Mouse (Mus musculus) megakaryocyte-erythroid progenitor cell, adult 5-6 weeks (primary cell): ENCODE results near the gene Ace3. TPM values are rescaled to one million over a fixed set of nuclear protein-coding genes. Genes with fewer than 3 reads are reported as not detected.
A peak's percentile ranks its signal among the peaks of the same experiment; 100 is the strongest.

Source experiments
- ATAC-seq: replicated peaks from 2 replicates; pipeline ENCODE4 v1.8.0; 2016; ENCODE audit warnings: mild to moderate bottlenecking, inconsistent platforms; ENCODE audit not compliant: severe bottlenecking, poor library complexity, low FRiP score, low TSS enrichment
- total RNA-seq, 2 experiments: library from RNA; stranded (forward) in 1 of 2; stranded (reverse) in 1 of 2; fragments of 200-1000, 215-1000 nt in 1 of 2; fragments of >200 nt in 1 of 2; fragmentation: Nextera tagmentation in 1 of 2; gene quantifications; 2 replicates each; pipeline ENCODE4 v1.2.3; 2014 to 2017

Ace3 gene
- total RNA-seq, 2 experiments from 2014 or later, result not detected

DNA sequence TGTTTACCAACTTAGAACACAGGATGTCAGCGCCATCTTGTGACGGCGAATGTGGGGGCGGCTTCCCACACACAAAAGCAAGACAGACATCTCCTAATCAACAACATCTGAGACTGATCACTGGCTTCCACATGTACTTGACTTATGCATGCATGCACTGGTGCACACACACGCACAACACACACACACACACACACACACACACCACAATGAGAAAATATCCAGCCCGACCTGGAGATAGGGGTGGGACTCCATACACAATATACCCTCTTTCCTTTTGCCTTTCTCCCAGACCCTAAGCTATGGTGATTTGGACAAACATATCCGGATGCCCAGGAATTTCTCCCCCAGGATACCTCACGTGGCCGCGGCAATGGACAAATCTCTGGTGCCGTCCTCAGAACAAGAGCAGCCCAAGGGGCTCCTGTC is 39.0 kb downstream of the Ace3 start:
- peak; percentile 54 for ATAC-seq

DNA sequence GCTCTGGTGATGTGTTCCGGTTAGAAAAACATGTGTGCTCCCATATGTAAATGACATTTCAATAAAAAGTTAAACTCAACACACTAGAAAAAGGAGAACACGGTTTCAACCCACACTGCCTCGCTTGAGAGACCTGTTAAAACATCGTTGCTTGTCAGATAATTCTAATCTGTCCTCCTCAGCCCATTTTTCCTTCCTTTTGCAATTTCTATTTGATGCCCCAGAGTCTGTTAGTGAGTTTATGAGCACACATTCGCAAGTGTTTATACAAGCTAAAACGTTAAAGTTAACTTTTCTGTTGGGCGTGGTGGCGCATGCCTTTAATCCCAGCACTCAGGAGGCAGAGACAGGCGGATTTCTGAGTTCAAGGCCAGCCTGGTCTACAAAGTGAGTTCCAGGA is 40.5 kb downstream of the Ace3 start:
- ATAC-seq, result no peak

DNA sequence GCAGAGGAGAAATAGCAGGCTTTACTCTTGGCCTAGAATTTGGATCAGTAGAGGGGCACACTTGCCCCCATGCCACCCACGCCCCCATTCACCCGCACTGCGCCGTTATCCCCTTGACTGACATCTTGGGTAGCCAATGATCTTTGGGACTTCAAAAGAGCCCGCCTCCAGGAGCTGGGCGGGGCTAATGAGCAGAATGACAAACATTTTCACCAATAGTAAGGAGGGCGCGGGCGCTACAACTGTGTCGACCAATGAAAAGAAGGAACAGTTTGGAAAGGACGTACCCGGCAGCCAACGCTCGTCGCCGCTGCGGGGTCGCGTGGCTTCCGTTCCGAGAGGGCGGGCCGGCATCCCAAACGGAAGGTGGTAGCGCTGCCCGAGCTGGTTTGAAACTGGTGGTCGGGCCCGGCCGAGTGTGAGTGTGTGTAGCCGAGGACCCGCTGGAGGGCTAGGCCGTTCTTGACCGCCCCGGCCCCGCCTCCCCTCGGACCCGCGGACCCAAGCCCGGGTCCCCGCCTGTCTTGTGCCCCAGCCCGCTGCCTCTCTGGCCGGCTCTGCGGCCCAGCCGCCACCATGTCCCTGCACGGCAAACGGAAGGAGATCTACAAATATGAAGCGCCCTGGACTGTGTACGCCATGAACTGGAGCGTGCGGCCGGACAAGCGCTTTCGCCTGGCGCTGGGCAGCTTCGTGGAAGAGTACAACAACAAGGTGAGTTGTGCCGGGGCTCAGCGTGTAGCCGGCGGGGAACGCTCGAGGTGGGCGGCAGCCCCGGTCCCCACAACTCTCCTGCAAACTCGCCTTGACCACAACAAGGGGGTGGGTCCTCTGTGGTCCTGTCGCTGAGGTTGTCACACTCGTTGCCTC is 42.3 kb downstream of the Ace3 start, which contains the start of gene Dcaf7:
TSS of gene Dcaf7 (plus strand) at position 325 of the 870 bp plus-strand sequence.
- peak; percentile 94 for ATAC-seq

DNA sequence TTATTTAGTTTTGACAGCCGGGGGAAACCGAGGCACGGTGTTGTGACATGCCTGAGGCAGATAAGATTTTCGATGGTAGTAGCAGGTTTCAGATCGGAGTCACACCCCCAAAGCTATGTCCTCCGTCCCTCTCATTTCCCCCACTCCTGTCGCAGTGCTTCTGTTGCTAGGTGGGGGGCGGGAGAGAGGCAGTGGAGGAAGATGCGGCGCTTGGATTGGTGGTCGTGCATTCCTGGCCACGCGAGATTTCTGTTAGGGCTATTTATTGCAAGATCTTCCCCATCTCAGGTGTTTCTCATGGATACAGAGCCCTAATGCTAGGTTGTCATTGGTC is 42.9 kb downstream of the Ace3 start:
- peak; percentile 45 for ATAC-seq

DNA sequence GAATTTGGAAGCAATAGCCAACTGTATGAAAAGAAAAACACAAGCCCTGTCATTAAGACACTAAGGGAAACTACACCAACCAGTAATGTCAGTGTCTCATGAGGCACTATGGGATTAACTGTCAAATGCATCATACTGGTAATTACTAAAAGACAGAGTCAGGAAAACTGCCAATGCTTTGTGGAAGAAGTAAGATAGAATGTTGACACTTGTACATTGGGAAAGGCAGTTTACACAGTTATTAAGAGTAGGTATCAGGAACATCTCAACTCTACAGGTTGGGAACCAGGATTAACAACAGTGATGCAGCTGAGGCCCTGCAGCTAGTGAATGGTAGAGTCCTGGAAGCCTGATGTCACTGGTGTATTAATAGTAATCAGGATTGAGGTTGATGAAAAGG is 49.9 kb downstream of the Ace3 start:
- no peak for ATAC-seq

GRCm38 (mm10) chr11:106045256-106045655 is 50.8 kb downstream of the Ace3 start:
- no peak for ATAC-seq

DNA sequence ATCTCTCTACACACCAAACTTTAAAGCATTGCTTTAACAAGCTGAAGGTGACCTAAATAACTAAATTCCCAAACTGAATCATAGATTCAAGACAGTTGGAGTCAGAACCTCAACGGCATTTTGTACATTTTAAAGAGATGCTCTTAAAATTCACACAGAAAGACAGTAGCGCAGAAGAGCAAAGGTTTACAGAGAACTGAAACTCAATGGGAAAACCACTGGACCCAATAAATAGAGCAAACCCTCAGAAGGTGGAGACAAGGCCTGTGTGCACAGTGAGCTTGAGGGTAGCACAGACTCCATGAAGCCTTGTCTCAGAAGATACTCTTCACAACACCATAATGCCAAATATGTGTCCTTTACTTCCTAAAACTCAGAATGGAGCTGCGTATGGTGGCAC is 51.3 kb downstream of the Ace3 start:
- no peak for ATAC-seq

DNA sequence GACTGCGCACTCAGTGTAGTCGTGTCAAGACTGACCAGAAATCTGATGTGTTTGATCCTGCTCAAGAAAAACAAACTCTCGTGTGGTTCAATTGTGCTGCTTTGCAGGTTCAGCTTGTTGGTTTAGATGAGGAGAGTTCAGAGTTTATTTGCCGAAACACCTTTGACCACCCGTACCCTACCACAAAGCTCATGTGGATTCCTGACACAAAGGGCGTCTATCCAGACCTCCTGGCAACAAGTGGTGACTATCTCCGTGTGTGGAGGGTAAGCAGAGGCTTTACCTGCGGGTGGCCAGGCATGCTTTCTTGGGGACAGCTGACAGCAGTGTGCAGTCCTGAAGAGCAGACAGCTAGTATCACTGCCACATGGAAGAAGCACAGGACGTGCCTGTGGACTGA is 52.1 kb downstream of the Ace3 start:
- ATAC-seq, result no peak

DNA sequence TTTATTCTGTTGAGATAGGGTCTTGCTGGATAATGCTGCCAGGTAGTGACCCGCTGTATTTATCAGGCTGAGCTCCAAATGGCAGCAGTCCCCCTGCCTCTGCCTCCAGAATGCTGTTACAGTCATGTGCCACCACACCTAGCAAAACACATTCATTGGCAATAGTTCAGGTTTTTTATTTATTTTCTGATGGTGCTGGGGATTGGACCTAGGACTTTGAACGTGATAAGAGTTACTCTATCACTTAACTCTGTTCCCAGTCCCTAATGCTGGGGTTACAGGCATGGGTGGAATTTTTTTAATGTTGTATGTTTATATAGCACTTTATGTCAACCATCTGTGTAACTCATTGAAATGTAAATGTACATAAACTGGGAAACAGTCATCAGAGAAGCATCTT is 59.4 kb downstream of the Ace3 start:
- no peak for ATAC-seq

- no peak for ATAC-seq
Observed at GRCm38 (mm10) chr11:106054600-106054999, 60.1 kb downstream of the Ace3 start.

Other genes starting within 250 kb of the Ace3 start
- 3.3 and 10.0 TPM in 2 replicates for gene Cyb561, start 41.3 kb upstream of the Ace3 start, total RNA-seq (2014; fragmentation: Nextera tagmentation)
- gene Cyb561, start 41.3 kb upstream of the Ace3 start, total RNA-seq (2017), result 2.1 and 2.5 TPM in 2 replicates
- not detected in 2 replicates for gene Ace, start 26.7 kb upstream of the Ace3 start, total RNA-seq (2014; fragmentation: Nextera tagmentation)
- 0.38 TPM in 1 of 2 replicates, not detected in the other for gene Ace, start 26.7 kb upstream of the Ace3 start, total RNA-seq (2017)
- not detected in 2 replicates for gene Kcnh6, start 13.4 kb downstream of the Ace3 start, total RNA-seq (2014; fragmentation: Nextera tagmentation)
- gene Kcnh6, start 13.4 kb downstream of the Ace3 start, total RNA-seq (2017), result not detected in 2 replicates
- gene Dcaf7, start 42.2 kb downstream of the Ace3 start, total RNA-seq (2014; fragmentation: Nextera tagmentation), result 53.4 and 63.3 TPM in 2 replicates
- 44.3 and 46.4 TPM in 2 replicates for gene Dcaf7, start 42.2 kb downstream of the Ace3 start, total RNA-seq (2017)
- gene Taco1, start 71.4 kb downstream of the Ace3 start, total RNA-seq (2014; fragmentation: Nextera tagmentation), result 8.3 and 9.0 TPM in 2 replicates
- gene Taco1, start 71.4 kb downstream of the Ace3 start, total RNA-seq (2017), result 15.2 and 29.7 TPM in 2 replicates
- 10.3 and 19.9 TPM in 2 replicates for gene Map3k3, start 89.9 kb downstream of the Ace3 start, total RNA-seq (2014; fragmentation: Nextera tagmentation)
- gene Map3k3, start 89.9 kb downstream of the Ace3 start, total RNA-seq (2017), result 5.9 and 9.0 TPM in 2 replicates
- not detected in 2 replicates for gene Gm10840, start 166.2 kb downstream of the Ace3 start, total RNA-seq (2014; fragmentation: Nextera tagmentation)
- gene Gm10840, start 166.2 kb downstream of the Ace3 start, total RNA-seq (2017), result not detected in 2 replicates
- 12.0 and 18.5 TPM in 2 replicates for gene Limd2, start 166.2 kb downstream of the Ace3 start, total RNA-seq (2014; fragmentation: Nextera tagmentation)
- 4.4 and 5.9 TPM in 2 replicates for gene Limd2, start 166.2 kb downstream of the Ace3 start, total RNA-seq (2017)
- 20.3 and 29.6 TPM in 2 replicates for gene Strada, start 207.5 kb downstream of the Ace3 start, total RNA-seq (2014; fragmentation: Nextera tagmentation)
- gene Strada, start 207.5 kb downstream of the Ace3 start, total RNA-seq (2017), result 9.8 and 15.5 TPM in 2 replicates
- 33.8 and 41.7 TPM in 2 replicates for gene Ccdc47, start 221.7 kb downstream of the Ace3 start, total RNA-seq (2014; fragmentation: Nextera tagmentation)
- gene Ccdc47, start 221.7 kb downstream of the Ace3 start, total RNA-seq (2017), result 218 and 232 TPM in 2 replicates
- gene Ddx42, start 222.3 kb downstream of the Ace3 start, total RNA-seq (2014; fragmentation: Nextera tagmentation), result 65.1 and 66.6 TPM in 2 replicates
- gene Ddx42, start 222.3 kb downstream of the Ace3 start, total RNA-seq (2017), result 82.7 and 126 TPM in 2 replicates